Mouse (Mus musculus) embryo, embryonic 10 days (tissue): ENCODE results near the gene Itga6.
A peak's percentile ranks its signal among the peaks of the same experiment; 100 is the strongest.
"Not testable (repeated sequence)": the region's sequence is repeated elsewhere in the genome, so short reads cannot be mapped to it uniquely, and the experiment has no call there.

ENCODE experiments used
- DNase-seq: peaks from one replicate; pipeline ENCODE4 v3.0.0-alpha.2; 2015; ENCODE audit warnings: low spot score

The Itga6 gene

DNA sequence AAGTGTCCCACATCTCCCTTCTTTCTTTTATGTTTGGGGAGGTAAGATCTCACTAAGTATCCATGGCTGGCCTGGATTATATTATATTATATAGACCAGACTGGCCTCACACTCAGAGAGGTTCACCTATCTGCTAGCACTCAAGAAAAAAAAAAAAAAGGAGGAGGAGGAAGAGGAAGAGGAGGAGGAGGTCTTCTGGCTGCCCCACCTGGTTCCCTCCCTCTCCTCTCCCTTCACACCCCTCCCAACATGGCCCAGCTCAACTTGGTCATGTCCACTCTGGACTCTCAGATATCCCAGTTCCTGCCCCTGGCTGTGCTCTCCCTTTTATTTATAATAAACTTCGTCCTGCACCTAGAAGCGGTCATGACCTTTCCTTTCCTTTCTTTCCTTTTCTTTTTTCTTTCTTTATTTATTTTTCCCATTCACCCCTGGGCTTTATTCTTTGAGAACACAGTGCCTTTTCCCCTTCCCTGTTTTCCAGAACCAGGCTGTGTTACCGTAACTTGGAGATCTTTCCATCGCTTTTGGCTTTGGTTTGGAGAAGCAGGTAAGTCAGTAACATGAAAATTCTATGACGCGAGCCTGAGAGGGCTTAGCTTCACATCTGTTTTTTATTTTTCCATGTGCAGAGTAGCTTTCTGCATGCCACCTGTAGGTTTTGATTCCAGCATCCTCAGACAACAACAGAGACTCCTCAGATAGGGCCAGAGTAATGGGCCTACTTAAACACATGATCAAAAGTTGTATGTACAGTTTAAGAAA, at the start of gene Itga6:
Gene Itga6, plus strand, starts transcription at position 7 of the 765 bp plus-strand sequence.
- DNase-seq, result no peak

DNA sequence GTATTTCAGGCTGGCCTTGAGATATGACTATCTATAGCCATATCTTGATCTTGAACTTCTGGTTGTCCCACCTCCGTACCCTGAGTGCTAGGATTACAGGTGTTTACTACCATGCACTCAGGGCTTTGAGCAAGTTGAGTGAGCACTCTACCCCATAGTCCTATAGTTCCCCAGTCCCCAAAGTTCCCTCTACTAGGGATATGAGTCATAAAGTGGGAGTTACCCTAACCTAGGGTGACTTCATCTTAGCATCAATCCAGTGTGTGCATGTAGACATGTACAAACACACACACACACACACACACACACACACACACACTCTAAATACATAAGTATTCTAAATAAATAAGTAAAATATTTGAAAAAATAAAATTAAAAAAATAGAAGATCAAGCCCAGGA, 48.6 kb upstream of the Itga6 start:
- DNase-seq, result no peak

DNA sequence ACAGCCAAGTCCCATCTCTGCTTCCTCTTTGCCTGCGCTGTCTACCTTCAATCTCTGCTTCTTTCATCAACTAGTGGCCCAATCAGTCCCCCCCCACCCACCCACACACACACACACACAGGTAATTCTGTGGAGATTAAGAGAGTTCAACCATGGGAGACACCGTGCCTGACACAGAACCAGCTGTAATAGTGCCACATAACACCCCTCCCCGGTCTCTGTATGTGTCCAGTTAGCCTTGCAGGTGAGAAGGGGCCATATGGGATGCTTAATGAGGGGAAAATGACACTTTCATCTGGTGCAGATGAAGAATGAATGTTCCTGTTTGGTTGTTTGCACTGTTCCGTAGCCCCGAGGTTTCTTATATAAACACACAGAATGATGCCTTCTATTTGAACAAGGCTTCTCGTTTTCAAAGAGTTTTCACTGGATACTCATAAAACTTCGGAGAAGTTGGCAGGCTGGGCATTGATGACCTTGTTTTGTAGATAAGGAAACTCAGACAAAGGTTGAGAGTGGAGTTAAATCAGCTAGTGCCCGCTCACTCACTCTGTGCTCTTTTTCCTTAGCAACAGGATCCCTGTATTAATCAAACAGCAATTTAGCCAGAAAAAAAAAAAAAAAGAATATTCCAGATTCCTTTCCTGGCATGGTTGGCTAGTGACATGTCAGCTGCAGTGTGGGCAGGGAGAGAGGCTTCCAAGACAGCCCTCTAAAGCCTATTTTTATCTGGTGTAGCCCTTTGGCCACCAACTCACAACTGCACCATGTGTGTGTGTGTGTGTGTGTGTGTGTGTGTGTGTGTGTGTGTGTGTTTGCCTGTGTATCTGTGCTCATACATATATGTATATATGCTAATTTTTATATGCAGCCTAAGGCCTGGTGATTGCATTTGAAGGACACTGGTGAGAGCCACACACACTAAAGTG, 47.7 kb upstream of the Itga6 start:
- no peak for DNase-seq

DNA sequence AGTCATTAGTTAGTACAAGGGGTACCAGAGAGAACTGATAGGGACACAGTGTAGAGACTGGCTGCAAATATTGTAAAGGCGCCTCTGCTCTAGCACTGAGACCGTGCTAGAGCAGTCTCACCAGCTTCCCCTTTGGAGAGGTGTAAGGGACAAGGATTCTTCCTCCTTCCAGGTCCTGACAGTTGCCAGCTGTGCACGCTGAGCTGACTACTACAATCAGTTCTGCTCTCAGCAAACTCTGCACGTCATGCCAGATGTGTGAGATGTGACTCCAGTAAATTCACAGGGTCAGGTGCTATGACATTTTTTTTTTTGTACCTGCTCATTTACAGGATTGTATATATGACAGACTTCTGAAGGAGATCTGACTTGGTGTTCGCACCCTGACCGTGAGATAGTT, 47.0 kb upstream of the Itga6 start:
- DNase-seq, result no peak

DNA sequence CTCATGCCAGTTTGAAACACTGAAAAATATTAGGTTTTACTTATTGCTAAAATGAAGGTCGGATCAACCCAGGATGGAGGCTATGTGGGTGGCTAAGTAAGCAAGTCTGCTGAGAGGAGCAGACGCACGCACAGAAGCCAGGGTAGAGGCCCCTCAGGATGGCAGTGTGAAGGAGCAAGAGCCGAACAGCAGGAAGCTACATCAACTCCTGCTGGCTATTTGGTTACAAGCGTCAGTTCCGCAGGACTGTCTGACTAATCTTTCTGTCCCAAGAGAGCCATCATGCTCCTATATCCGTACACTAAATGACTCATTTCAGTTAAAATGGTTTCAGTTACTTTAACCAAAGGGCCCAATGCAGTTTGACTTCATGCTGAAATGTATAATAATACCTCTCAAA, 46.5 kb upstream of the Itga6 start:
- DNase-seq, result peak; percentile 24

DNA sequence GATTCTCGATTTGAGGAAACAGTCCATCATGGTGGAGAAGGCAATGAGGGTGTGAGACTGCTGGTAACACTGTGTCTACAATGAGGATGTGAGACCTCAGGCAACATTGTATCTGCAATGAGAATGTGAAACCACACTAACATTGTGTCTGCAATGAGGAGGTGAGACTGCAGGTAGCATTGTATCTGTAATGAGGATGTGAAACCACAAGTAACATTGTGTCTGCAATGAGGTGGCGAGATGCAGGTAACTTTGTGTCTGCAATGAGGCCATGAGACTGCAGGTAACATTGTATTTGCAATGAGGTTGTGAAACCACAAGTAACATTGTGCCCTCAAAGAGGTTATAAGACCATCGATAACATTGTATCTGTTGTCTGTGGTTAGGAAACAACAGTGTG, 44.1 kb upstream of the Itga6 start:
- no peak for DNase-seq

DNA sequence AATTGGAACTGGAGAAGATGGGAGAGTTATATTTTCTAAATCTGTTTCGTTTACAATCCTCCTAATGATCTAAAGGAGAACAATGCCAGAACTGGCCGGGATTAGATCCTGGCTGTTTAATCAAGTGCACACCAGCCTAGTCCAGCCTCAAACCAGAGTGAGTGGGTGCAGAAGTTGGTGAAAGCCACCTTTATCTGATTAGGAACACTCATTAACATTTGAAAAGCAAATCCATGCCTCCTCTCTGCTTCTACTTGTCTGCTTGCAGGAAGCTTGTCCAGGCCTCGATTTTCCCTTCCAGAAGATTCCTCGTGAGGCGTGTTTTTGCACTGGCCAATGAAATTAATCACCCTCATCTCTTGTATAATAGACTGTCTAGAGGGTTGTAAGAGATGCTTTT, 41.1 kb upstream of the Itga6 start:
- no peak for DNase-seq

DNA sequence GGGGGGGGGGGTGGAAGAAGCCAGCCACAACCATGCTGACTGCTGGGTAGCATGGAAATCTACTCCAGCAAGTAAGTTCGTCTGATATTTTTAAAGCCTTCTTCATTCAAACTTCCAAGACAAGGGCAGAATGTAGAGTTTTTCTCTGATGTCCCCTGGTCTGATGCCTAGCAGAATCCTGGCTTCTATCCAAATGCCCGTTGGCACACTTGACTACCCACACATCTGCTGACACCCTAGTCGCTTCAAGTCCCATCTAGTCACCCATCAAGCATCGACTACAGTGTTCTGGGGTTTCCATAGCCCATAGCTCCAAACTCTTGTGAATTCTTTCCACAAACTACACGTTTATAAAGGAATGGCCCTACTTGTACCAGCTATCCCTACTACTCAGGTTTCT, 36.5 kb upstream of the Itga6 start:
- no peak for DNase-seq

DNA sequence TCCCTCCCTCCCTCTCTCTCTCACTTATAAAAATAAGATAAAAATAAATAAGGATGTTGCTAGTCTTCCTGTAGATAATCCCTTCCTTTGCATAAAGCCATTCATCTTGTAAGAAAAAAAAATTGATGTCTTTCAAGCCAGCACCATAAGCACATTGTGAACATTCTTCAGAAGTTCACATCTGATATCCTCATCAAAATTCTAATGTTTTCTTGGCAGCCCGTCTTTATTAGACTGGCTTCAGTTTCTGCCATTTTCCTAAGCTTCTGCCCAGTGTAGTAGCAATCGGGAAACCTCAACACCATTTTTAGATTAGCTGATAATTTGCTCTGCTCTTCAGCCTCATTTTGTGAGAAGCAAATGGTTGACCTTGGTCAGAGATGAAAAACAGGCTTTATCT, 33.8 kb upstream of the Itga6 start:
- DNase-seq, result no peak

DNA sequence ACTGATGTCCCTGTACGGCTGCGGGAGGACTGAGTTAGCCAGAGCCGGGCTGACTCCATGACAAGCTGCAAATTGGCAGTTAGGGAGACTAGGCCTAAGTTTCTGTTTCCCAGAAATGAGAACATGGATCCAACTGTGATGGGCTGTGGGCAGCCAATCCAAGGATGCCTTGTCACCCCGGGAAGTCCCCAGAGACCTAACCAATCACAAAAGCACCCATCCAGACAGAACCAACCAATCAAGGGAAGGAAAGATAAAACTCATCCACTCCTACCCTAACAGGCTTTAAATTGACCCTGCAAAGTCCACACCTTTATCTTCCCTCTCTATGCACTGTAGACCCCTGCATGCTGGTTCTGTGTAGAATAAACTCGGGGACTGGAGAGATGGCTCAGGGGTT, 31.0 kb upstream of the Itga6 start:
- DNase-seq, result no peak

DNA sequence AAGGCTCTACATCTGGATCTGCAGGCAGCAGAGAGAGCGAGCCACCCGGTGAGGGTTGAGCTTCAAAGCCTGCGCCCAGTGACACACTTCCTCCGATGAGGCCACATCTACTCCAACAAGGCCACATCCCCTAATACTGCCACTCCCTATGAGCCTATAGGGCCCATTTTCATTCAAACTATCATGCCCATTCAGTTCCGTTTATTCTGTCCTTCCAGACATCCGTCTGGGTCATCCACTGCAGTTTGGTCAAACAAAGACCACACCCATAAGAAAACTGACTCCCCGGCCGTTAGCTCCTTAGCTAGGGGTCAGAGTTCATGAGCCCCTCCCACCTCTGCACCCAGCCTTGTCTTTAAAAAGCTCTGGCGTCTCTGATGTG, 26.4 kb upstream of the Itga6 start:
- DNase-seq, result peak; percentile 55

DNA sequence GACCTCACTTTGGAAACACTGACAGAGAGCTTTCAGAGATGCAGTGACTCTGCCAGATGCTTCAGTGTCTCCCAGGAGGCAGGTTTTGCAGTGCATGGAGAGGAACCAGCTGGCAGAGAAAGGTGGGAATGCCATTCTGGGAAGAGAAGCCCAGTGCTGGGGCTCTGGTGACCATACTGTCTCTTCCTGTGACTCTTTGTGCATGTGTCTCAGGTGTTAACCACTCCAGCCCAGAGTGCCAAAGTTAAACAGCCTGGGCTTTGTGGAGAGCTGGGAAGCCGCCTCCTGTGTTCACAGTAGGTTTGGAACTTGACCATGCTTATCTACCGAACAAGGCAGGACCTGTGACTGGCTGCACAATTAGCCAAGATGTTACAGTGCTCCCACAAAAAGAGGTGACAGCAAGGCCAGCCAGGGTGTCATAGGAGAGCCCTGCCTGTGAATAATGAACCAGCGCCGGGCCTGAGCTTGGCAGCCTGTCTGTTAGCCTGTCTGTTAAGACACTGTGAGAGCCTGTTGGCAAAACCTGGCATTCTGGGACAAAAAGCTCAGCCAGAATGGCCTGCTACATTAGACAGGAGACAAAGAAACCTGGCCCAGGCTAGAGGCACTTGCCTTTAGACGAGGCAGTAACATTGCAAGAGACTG, 25.9 kb upstream of the Itga6 start:
- DNase-seq, result no peak

DNA sequence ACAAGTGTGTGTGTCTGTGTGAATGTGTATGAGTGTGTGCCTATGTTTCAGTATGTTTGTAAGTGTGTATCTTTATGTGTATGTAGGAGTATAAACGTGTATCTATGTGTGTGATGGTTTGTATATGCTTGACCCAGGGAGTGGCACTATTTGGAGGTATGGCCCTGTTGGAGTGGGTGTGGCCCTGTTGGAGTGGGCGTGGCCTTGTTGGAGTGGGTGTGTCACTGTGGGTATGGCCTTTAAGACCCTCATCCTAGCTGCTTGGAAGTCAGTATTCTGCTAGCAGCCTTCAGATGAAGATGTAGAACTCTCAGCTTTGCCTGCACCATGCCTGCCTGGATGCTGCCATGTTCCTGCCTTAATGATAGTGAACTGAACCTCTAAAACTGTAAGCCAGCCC, 24.9 kb upstream of the Itga6 start:
- not testable (repeated sequence) for DNase-seq

DNA sequence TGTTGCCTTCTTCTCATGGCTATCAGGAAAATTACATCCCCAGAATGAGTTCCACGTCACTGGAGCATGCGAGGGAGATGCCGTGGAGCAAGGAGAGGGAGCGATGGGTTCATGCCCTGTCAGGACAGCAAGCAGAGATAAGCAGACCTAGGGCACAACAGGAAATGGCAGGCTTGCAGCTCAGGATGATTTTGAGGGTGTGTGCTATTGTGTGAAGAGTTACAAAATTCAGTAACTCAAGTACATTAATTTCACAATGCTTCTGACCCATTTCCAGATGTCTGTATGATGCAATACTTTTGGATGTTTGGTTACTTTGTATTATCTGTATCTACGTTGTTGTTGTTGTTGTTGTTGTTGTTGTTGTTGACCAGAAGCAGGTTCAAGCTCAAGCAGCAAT, 22.5 kb upstream of the Itga6 start:
- DNase-seq, result no peak

DNA sequence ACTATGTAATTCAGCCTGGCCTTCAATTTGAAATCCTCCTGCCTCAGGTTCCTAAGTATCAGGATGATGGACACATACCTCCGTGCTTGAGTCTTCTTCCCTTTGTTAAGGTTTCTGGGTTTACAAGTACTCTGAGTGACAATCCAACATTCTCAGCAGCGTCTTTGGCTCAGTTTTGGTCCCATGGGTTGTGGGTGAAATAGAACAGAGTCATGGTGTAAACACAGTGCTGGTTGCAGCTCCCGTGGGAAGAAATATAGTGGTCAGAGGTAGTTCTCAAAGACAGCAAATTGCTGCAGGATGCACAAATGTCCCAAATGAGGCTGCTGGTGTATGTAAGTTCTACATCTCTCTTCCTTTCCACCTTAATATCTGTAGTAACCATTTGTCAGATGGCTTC, 21.8 kb upstream of the Itga6 start:
- no peak for DNase-seq

DNA sequence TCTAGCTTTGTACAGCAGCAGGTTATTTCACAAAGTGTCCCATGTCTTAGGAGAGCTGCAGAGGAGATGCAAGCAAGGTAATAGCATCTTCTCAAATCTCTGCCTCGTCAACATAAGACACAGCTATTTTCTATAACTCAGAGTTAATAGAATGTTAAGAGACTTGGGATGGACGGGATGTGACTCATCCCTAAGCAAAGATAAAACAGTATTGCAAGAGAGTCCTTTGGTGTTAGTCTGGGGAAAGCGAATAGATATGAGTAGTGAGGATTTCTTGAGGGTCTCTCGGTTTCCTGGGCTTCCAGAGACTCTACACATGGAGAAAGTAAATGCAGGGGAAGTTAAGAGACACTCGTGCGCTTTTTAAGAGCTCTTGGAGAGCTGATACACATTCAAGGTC, 21.4 kb upstream of the Itga6 start:
- no peak for DNase-seq

DNA sequence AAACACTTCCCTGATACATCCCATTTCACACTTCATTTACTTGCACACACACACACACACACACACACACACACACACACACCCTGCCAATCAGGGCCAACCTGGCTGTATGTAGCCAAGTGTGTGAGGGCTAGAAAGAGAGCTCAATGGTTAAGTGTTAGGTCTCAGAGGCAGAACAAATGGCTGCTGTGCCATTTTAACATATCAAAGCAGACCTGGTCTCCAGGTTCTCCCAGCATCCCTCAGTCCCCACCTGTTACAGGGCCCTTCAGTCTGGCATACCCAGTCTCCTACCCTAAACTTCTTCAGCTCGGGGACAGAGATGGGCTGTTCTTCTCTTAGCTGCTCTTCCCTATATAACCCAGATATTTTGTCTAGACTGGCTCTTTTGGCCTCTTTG, 20.0 kb upstream of the Itga6 start:
- DNase-seq, result no peak

DNA sequence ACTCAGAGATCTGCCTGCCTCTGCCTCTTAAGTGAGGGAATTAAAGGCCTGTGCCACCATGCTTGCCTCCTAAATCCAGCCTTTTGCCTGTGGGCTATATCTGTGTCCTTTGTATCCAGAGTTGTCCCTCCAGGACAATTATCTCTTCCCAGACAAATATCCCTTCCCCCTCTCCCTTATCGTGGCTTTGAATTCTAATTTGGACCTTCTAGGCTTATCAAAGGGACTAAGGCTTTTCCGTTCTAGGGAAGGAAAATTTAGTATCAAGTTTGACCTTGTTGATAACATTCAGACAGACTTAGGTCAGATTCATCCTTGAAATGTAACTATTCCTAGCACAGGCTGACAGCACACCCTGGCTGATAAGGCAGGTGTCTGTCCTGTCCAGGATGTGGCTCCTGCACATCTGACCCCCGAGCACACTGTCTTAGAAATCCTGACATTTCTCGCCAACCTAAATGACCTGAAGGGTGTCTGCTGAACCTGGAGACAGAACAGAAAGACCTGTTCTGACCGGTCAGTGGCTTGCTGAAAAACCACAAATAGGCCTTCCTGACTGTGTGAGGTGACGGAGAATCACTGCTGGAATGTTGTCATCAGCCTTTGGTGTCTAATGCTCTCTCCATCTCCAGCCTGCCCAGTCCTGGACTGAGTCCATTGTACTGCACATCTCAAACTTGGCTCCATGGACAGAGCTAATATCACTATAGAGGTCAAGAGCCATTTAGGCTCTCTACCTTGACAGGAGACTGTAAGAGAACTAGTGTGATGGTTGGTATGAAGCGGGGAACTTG, 18.3 kb upstream of the Itga6 start:
- no peak for DNase-seq

DNA sequence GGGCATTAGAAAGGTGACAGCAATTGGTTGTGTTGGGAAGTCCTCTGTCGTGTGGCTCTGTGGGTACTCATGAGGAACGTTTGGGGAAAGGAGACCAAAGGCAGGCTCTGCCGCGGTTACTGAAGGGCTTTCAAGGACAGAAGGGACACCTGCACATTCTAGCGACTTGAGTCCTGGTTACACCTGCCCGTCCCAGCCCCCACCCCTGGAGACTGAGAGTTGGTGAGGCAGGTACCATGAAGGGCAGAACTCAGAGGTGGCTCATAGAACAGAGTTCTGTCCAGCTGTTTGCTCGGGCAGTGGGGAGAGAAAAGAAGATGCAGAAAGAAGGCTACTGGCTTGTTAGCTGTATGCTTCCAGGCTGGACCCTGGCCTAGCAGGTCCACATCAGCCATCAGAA, 17.1 kb upstream of the Itga6 start:
- no peak for DNase-seq

DNA sequence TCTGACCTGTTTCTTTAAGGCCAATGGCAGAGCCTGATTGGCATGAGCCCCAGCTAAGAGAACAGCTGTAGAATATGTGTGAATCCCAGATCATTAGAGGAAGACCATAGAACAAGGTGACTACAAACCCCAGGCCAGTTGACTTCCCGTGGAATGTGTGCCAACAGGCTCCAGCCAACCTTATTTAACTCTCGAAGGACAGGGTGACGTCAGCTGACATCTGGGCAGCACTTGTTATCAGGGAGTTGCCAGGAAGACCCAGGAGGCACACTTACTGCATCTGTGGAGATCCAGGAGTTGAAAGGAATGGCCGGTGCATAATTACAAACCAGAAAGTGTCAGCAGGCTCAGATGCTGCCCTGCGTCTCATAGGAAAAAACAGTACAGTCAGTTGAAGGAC, 16.6 kb upstream of the Itga6 start:
- DNase-seq, result no peak

DNA sequence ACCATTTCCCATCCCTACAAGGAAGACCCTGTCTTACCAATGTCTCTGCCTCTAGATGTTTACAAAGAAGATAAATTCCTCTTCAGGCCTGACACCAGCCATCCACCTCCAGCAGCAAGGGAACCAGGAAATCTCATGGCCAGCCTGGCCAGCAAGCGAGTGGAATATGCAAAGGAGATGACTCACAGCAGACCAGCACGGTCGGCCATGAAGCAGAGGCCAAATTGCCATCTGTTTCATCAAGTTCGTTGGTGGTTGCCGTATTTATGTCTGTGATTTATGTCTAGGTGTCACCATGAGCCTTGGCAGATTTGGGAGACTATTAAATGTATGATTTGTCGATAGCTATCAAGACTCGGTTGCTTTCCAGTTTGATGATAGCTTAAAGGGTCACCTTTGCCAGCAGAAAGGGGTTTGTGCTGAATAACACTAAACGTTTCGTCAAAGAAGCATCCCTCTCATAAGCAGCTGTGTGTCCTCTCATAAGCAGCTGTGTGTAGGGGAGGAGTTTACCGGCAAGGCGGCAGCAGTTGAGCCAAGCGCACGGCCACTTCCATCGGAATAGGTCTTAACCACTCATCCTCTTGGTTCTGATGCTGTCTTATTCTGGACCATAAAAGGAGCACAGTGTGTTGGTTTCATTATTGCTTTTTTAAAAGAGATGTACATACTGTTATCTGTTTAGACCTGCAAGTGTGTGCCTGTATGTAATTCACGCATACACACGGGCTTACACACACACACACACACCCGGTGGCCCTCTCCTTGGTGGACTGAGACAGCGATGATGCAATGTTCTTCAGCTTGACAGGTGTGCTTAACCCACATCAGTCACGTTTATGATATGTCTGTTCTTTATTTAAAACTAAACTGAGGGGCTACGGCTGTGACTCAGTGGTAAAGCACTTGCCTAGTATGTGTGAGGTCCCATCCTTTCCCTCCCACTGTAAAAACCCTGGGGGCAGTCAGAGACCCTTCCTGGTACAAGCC, 14.5 kb upstream of the Itga6 start:
- DNase-seq, result no peak
